Mouse (Mus musculus) megakaryocyte, embryonic 14.5 days (primary cell): ENCODE measurements around the gene Smim20.

Experiments used
- FLI1 ChIP-seq: IDR thresholded peaks from 2 replicates; pipeline ENCODE4 v1.6.1; 2012; ENCODE audit warnings: low read length, inconsistent platforms, mixed read lengths
- GATA1 ChIP-seq: IDR thresholded peaks from 3 replicates; pipeline ENCODE4 v1.6.1; 2012; ENCODE audit warnings: mixed read lengths, low read length, inconsistent platforms, borderline replicate concordance

GRCm38 (mm10) chr5:53239189-53239588 is 27.7 kb upstream of the Smim20 start:
- TF ChIP-seq GATA1 (no peak), FLI1 (no peak)
